Comparison of ENCODE assay signal across 7 mouse cellular contexts in the genomic region with DNA sequence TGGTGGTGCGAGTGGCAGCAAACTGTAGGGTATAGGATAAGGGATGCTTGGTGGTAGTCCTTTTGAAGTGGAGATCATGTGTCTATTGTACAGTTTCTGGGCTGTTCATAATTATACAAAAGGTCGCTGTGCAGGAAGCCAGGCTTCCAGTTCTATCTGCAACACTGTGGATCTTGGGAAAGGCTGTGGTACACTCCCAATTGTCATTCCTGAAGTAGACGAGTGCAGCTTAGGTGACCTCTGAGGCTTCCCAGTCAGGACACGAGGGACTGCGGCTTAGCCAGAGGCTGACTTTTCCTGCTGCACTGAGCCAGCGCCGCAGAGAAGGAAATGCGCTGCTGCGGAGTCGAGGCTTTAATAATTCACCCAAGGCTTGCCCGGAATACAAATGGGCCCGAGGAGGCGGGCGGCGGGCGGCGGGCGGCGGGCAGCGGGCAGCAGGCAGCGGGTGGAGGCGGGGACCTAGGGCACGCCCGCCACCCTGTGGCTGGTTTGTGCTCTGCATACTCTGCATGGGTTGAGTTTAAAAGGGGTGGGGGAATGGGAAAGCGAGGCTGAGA. TPM values are rescaled to one million over a fixed set of nuclear protein-coding genes. Genes with fewer than 3 reads are reported as not detected.
DNase-seq lines count a peak whose midpoint lies in the region; ATAC-seq lines count a peak whose summit lies in the region.

No protein-coding gene starts in this region.

- no peaks in the 10 kb centered on the region for H3K4me1 ChIP-seq in forebrain, embryonic 13.5 days
- no peaks in the 10 kb centered on the region for H3K4me1 ChIP-seq in hindbrain, embryonic 11.5 days (replicated peaks; ENCODE audit: control insufficient read depth, insufficient read depth, low read length)

- peak; percentile 39 for DNase-seq in T-cell, adult 2 months (ENCODE audit: low spot score)
- peak; percentile 14 for DNase-seq in cerebellum, adult 11-12 months
- DNase-seq in hindbrain, embryonic 11.5 days (ENCODE audit: low spot score), result peak; percentile 79
- DNase-seq in layer of hippocampus, postnatal 14 days (ENCODE audit: low spot score in 2 of 2), result peak; percentile 2 to 13
- DNase-seq in lung, postnatal 14 days, result peak; percentile 58
- peak; percentile 22 to 51 for DNase-seq in right cerebral cortex, adult 2 months (ENCODE audit: low spot score in 2 of 2)

- peak overlapping the region; percentile 27 for H3K4me3 ChIP-seq in forebrain, embryonic 13.5 days
- H3K4me3 ChIP-seq in hindbrain, embryonic 11.5 days (ENCODE audit: low read depth, low read length), result no peak overlapping the region

- 17% methylated on average over 22 of the region's 25 CpGs for WGBS in forebrain, embryonic 13.5 days
- WGBS in hindbrain, embryonic 11.5 days, result 12% methylated on average over 12 of the region's 25 CpGs

- peak overlapping the region; percentile 59 for H3K4me2 ChIP-seq in forebrain, embryonic 13.5 days
- H3K4me2 ChIP-seq in hindbrain, embryonic 11.5 days (replicated peaks; ENCODE audit: low read depth, low read length), result peak overlapping the region; percentile 39

- H3K27ac ChIP-seq in forebrain, embryonic 13.5 days, result no peak overlapping the region
- H3K27ac ChIP-seq in hindbrain, embryonic 11.5 days (ENCODE audit: low read depth, low read length), result no peak overlapping the region

- peak; percentile 92 for ATAC-seq in forebrain, embryonic 13.5 days
- ATAC-seq in hindbrain, embryonic 11.5 days (ENCODE audit: low FRiP score), result peak; percentile 83

- H3K36me3 ChIP-seq in forebrain, embryonic 13.5 days (ENCODE audit: poor library complexity, severe bottlenecking), result no peaks in the 10 kb centered on the region
- H3K36me3 ChIP-seq in hindbrain, embryonic 11.5 days (ENCODE audit: control insufficient read depth, insufficient read depth, low read length), result no peaks in the 10 kb centered on the region

- no peaks in the 10 kb centered on the region for H3K9me3 ChIP-seq in forebrain, embryonic 13.5 days (replicated peaks)
- H3K9me3 ChIP-seq in hindbrain, embryonic 11.5 days (ENCODE audit: control insufficient read depth, low read length), result no peaks in the 10 kb centered on the region

- no peak overlapping the region for H3K9ac ChIP-seq in forebrain, embryonic 13.5 days
- H3K9ac ChIP-seq in hindbrain, embryonic 11.5 days (ENCODE audit: low read depth, low read length), result 0 out of 2 replicates have a peak overlapping the region, but pooled peaks have one; percentile 23

- no peaks in the 10 kb centered on the region for H3K27me3 ChIP-seq in forebrain, embryonic 13.5 days
- no peaks in the 10 kb centered on the region for H3K27me3 ChIP-seq in hindbrain, embryonic 11.5 days (ENCODE audit: control insufficient read depth, insufficient read depth, low read length)

RNA-seq across cellular contexts. Expression of a gene that starts 45.4 kb away (rescaled TPM):
- 789 and 790 TPM in 2 replicates for polyA plus RNA-seq in forebrain, embryonic 13.5 days (2015; fragmentation: Nextera tagmentation; extraction: Ambion mirVana)
- 571 and 643 TPM in 2 replicates for polyA plus RNA-seq in hindbrain, embryonic 11.5 days (2014; fragmentation: Nextera tagmentation; extraction: Ambion mirVana)
- total RNA-seq in layer of hippocampus, postnatal 14 days (2021), result 10 to 100 TPM; 31.8 to 42.9 TPM

Comparison
In these comparisons a context has a peak if more than half of its experiments do, and no peak if none do; other contexts are left out.
1. DNase-seq: peak in every context shown above with its lines; median percentile 79 in hindbrain, embryonic 11.5 days; 58 in lung, postnatal 14 days; 39 in T-cell, adult 2 months; 36 in right cerebral cortex, adult 2 months; 14 in cerebellum, adult 11-12 months; 8 in layer of hippocampus, postnatal 14 days.